Mouse (Mus musculus) embryo, embryonic 11 days (tissue): ENCODE data around the gene Jade3.
"Not testable (repeated sequence)": the region's sequence is repeated elsewhere in the genome, so short reads cannot be mapped to it uniquely, and the experiment has no call there.

Experiments
- DNase-seq: peaks from one replicate; pipeline ENCODE4 v3.0.0-alpha.2; 2015

Jade3 gene

GRCm38 (mm10) chrX:20425140-20425838 lies at the start of gene Jade3:
TSS of gene Jade3 (plus strand) at chrX:20425688.
- peak; percentile 88 for DNase-seq

GRCm38 (mm10) chrX:20379347-20380014 lies 46.0 kb upstream of the Jade3 start:
- DNase-seq = no peak

- DNase-seq = no peak
These were observed 43.2 kb upstream of the Jade3 start for GRCm38 (mm10) chrX:20382260-20382659.

GRCm38 (mm10) chrX:20387006-20387405 lies 38.5 kb upstream of the Jade3 start:
- no peak for DNase-seq

GRCm38 (mm10) chrX:20391964-20392363 lies 33.5 kb upstream of the Jade3 start:
- DNase-seq = not testable (repeated sequence)

GRCm38 (mm10) chrX:20392942-20393341 lies 32.5 kb upstream of the Jade3 start:
- no peak for DNase-seq

GRCm38 (mm10) chrX:20404068-20404467 lies 21.4 kb upstream of the Jade3 start:
- DNase-seq = no peak

GRCm38 (mm10) chrX:20406909-20407308 lies 18.6 kb upstream of the Jade3 start:
- DNase-seq = no peak

- no peak for DNase-seq
These were observed 17.8 kb upstream of the Jade3 start for GRCm38 (mm10) chrX:20407676-20408075.

GRCm38 (mm10) chrX:20411382-20411781 lies 14.1 kb upstream of the Jade3 start:
- DNase-seq = no peak

- no peak for DNase-seq
These were observed 13.3 kb upstream of the Jade3 start for GRCm38 (mm10) chrX:20412221-20412620.

- no peak for DNase-seq
These were observed 10.4 kb upstream of the Jade3 start for GRCm38 (mm10) chrX:20414885-20415622.

GRCm38 (mm10) chrX:20418461-20418860 lies 7.0 kb upstream of the Jade3 start:
- DNase-seq = no peak

- DNase-seq = no peak
These were observed 6.0 kb upstream of the Jade3 start for GRCm38 (mm10) chrX:20419536-20419935.

GRCm38 (mm10) chrX:20425839-20426449 lies 456 bp downstream of the Jade3 start:
- DNase-seq = peak; percentile 44

- no peak for DNase-seq
These were observed 57.7 kb downstream of the Jade3 start for GRCm38 (mm10) chrX:20483213-20483612.

GRCm38 (mm10) chrX:20497682-20498081 lies 72.2 kb downstream of the Jade3 start:
- no peak for DNase-seq

- DNase-seq = no peak
These were observed 94.9 kb downstream of the Jade3 start for GRCm38 (mm10) chrX:20520290-20520939.

- DNase-seq = no peak
These were observed 96.1 kb downstream of the Jade3 start for GRCm38 (mm10) chrX:20521578-20521977.

- DNase-seq = no peak
These were observed 107.1 kb downstream of the Jade3 start for GRCm38 (mm10) chrX:20532621-20533020.

- DNase-seq = no peak
These were observed 118.4 kb downstream of the Jade3 start for GRCm38 (mm10) chrX:20543867-20544266.

GRCm38 (mm10) chrX:20547609-20548008 lies 122.1 kb downstream of the Jade3 start:
- no peak for DNase-seq
